Mouse (Mus musculus): ENCODE results near the gene C9.

GRCm38 (mm10) chr15:6500787-6501186 lies 55.7 kb downstream of the C9 start:
- TF ChIP-seq MYOD1 (IDR thresholded peaks at IDR 0.05; ENCODE audit: control insufficient read depth in 1 of 3, insufficient read length in 2 of 3, low read depth in 2 of 3) (no peak), MAX (IDR thresholded peaks at IDR 0.05; ENCODE audit: low read depth) (no peak), USF1 (IDR thresholded peaks at IDR 0.05; ENCODE audit: low read depth) (no peak), POLR2A (IDR thresholded peaks at IDR 0.05; ENCODE audit: insufficient read length, low read depth) (no peak)

Measured in myocyte (in vitro differentiated cells).